Mouse (Mus musculus) forebrain, embryonic 13.5 days (tissue): ENCODE results near the gene Olfr1321. TPM values are rescaled to one million over a fixed set of nuclear protein-coding genes. Genes with fewer than 3 reads are reported as not detected.

Source experiments
- ATAC-seq: fragments of 200-750 bp; cut with Nextera tagmentation; 2 replicates; pipeline ENCODE4 v1.8.0; 2017
- H3K27ac ChIP-seq: fragments of 300-500 bp; sonication (generic); 2 replicates; pipeline ENCODE4 v1.5.1; 2015; ENCODE audit warnings: inconsistent platforms, mild to moderate bottlenecking, moderate library complexity
- H3K27me3 ChIP-seq: fragments of 300-500 bp; sonication (generic); 2 replicates; pipeline ENCODE4 v1.6.1; 2015; ENCODE audit warnings: mild to moderate bottlenecking, inconsistent platforms
- H3K36me3 ChIP-seq: fragments of 300-500 bp; sonication (generic); 2 replicates; pipeline ENCODE4 v1.6.1; 2015; ENCODE audit warnings: mild to moderate bottlenecking, inconsistent platforms; ENCODE audit not compliant: poor library complexity, severe bottlenecking
- H3K4me1 ChIP-seq: fragments of 300-500 bp; sonication (generic); 2 replicates; pipeline ENCODE4 v1.6.1; 2015; ENCODE audit warnings: inconsistent platforms
- H3K4me2 ChIP-seq: fragments of 300-500 bp; sonication (generic); 2 replicates; pipeline ENCODE4 v1.6.1; 2015; ENCODE audit warnings: inconsistent platforms, mild to moderate bottlenecking, moderate library complexity
- H3K4me3 ChIP-seq: fragments of 300-500 bp; sonication (generic); 2 replicates; pipeline ENCODE4 v1.5.1; 2015; ENCODE audit warnings: mild to moderate bottlenecking, inconsistent platforms
- H3K9ac ChIP-seq: fragments of 300-500 bp; sonication (generic); 2 replicates; pipeline ENCODE4 v1.6.1; 2015; ENCODE audit warnings: mild to moderate bottlenecking, inconsistent platforms
- H3K9me3 ChIP-seq: fragments of 300-500 bp; sonication (generic); replicated peaks from 2 replicates; pipeline ENCODE4 v1.6.1; 2016; ENCODE audit warnings: inconsistent platforms
- WGBS: fragments of 180-500 bp; shearing (Covaris S2); methylation state at CpG from one replicate; pipeline ENCODE4 v1.1.7; 2015; 5-methylcytosine and 5-hydroxymethylcytosine counted together
- polyA plus RNA-seq: library from polyadenylated mRNA; unstranded; fragments of >200 nt; fragmentation: Nextera tagmentation; extraction: Ambion mirVana; gene quantifications from 2 replicates; pipeline ENCODE4 v1.2.1, GENCODE M21; 2015

The Olfr1321 gene
- not detected in 2 replicates for polyA plus RNA-seq

DNA sequence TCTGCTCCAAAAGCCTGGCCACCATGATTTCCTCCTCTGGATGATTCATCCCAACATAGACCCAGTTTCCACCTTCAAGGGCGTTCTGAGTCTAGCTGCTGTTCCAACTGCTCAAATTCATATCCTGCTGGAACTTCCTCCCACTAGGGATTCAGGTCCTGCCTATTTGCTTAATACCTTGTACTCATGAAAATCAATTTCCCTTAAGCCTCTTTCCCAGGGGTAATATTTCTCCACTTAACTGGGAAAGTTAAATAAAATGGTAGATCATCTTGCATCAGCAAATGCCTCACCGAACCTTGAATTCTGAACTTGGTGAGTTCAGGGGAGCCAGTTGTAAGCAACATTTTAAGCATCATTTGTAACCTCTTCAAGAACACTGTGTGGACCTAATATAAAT is at the start of gene Olfr1321:
Gene Olfr1321 (minus strand): TSS at position 101 of the 400 bp plus-strand sequence.
- no peak for ATAC-seq
- Histone ChIP-seq H3K4me2 (no peak within 1 kb of the TSS), H3K9ac (no peak within 1 kb of the TSS), H3K4me3 (no peak within 1 kb of the TSS), H3K4me1 (no peaks in the 10 kb centered on the region), H3K27me3 (no peaks in the 10 kb centered on the region), H3K9me3 (no peaks in the 10 kb centered on the region), H3K27ac (no peak within 1 kb of the TSS), H3K36me3 (no peaks in the 10 kb centered on the region)
- WGBS, result 71% methylated on average over 2 of the region's 2 CpGs

GRCm38 (mm10) chrX:49770828-49771227 is 36.0 kb upstream of the Olfr1321 start:
- no peak for ATAC-seq
- no peaks in the 10 kb centered on the region for H3K4me1 ChIP-seq
- no peak overlapping the region for H3K9ac ChIP-seq
- no peak overlapping the region for H3K27ac ChIP-seq
- 46% methylated on average over 2 of the region's 2 CpGs for WGBS
- no peaks in the 10 kb centered on the region for H3K36me3 ChIP-seq
- H3K9me3 ChIP-seq, result no peaks in the 10 kb centered on the region
- no peak overlapping the region for H3K4me3 ChIP-seq
- no peaks in the 10 kb centered on the region for H3K27me3 ChIP-seq
- H3K4me2 ChIP-seq, result no peak overlapping the region

- H3K4me3 ChIP-seq, result no peak overlapping the region
- ATAC-seq, result no peak
- H3K9me3 ChIP-seq, result no peaks in the 10 kb centered on the region
- H3K27ac ChIP-seq, result no peak overlapping the region
- H3K4me1 ChIP-seq, result no peaks in the 10 kb centered on the region
- no peak overlapping the region for H3K4me2 ChIP-seq
- no peak overlapping the region for H3K9ac ChIP-seq
- WGBS, result 30% methylated on average over 5 of the region's 5 CpGs
- no peaks in the 10 kb centered on the region for H3K36me3 ChIP-seq
- H3K27me3 ChIP-seq, result no peaks in the 10 kb centered on the region
Measured at GRCm38 (mm10) chrX:49745192-49745591, 10.3 kb upstream of the Olfr1321 start.

Other genes starting within 250 kb of the Olfr1321 start
- gene Olfr1320, start 62.7 kb downstream of the Olfr1321 start, polyA plus RNA-seq, result not detected in 2 replicates
- gene Igsf1, start 62.7 kb upstream of the Olfr1321 start, polyA plus RNA-seq, result 2.6 and 3.1 TPM in 2 replicates
- gene Olfr1322, start 156.4 kb upstream of the Olfr1321 start, polyA plus RNA-seq, result not detected in 2 replicates